ENCODE assay signal across 11 mouse cellular contexts in the genomic region with DNA sequence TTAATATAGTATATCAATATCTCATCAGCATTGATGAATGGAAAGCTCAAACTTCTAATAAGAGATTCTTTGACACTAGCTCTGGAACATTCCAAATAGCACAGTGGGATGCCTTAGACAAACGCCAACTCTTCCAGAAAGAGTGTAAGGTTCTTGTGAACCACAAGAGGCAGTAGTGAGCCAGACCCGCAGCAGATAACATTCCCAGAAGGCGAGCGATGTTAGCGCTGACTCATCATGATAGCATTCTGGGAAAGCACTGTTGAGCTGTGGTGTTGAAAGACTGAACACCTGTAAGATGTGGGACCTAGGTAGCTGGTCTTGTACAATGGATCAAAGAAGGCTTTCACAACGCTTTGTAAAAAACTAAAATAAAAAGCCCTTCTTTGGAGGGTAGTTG.
DNase-seq lines count a peak whose midpoint lies in the region; TF ChIP-seq lines count a peak whose summit lies in the region.
"Had no signal": no experiment of that assay in that cellular context is flagged by ENCODE, and none has a peak within 500 bp of the region (broad histone marks: within the 10 kb centered on the region; RNA-seq: fewer than 3 reads in every experiment).

No protein-coding gene starts in this region.

- DNase-seq in gastrocnemius, adult 2 months = no peak
- DNase-seq in gastrocnemius, postnatal 36 days = no peak
- DNase-seq in left cerebral cortex, postnatal 14 days (ENCODE audit: low spot score in 2 of 2) = peak; percentile 33 to 54
- DNase-seq in left cerebral cortex, postnatal 4 days = no peak
- peak; percentile 80 for DNase-seq in ZHBTc4 (ENCODE audit: low read depth, low spot score)
- no peak for DNase-seq in frontal cortex, postnatal 10 days (ENCODE audit: low spot score in 2 of 2)
- no peak for DNase-seq in Muller cell, postnatal 12 days (ENCODE audit: inconsistent ontology term)
- DNase-seq: adrenal gland, adult 8-10 months; cerebellum, adult 11-12 months had no signal

- no peak for TF ChIP-seq POLR2A in ES-Bruce4 (IDR thresholded peaks at IDR 0.05; ENCODE audit: insufficient read depth, low read length)

- no peaks in the 10 kb centered on the region for H3K4me1 ChIP-seq in ES-Bruce4 (ENCODE audit: control insufficient read depth, insufficient read depth, low read length)
- H3K4me1 ChIP-seq: limb, embryonic 12.5 days had no signal

- intact Hi-C loops in gastrocnemius, adult 2 months (cut with DNase I) = no loop called here
- intact Hi-C loops in gastrocnemius, postnatal 36 days (cut with DNase I) = no loop called here
- intact Hi-C loops in left cerebral cortex, postnatal 14 days (cut with DNase I) = no loop called here
- intact Hi-C loops in left cerebral cortex, postnatal 4 days (cut with DNase I) = no loop called here

- H3K27me3 ChIP-seq in ES-Bruce4 (ENCODE audit: control insufficient read depth, insufficient read depth, low read length, poor library complexity, severe bottlenecking) = no peaks in the 10 kb centered on the region
- H3K27me3 ChIP-seq: limb, embryonic 12.5 days had no signal

- TF ChIP-seq EP300 in ES-Bruce4 (IDR thresholded peaks at IDR 0.05; ENCODE audit: insufficient read depth, low read depth, low read length) = no peak

- H3K9me3 ChIP-seq in ES-Bruce4 (replicated peaks; ENCODE audit: control insufficient read depth, insufficient read depth, low read length, poor library complexity, severe bottlenecking) = no peaks in the 10 kb centered on the region; the same call in 1 of the 2 replicates
- H3K9me3 ChIP-seq: limb, embryonic 12.5 days had no signal

- H3K36me3 ChIP-seq in ES-Bruce4 (ENCODE audit: control insufficient read depth, insufficient read depth, low read length, poor library complexity, severe bottlenecking) = no peaks in the 10 kb centered on the region
- H3K36me3 ChIP-seq: limb, embryonic 12.5 days had no signal

- no peak overlapping the region for H3K9ac ChIP-seq in ES-Bruce4 (ENCODE audit: low read depth, poor library complexity, severe bottlenecking)
- H3K9ac ChIP-seq: limb, embryonic 12.5 days had no signal

- TF ChIP-seq CTCF in gastrocnemius, adult 2 months (IDR thresholded peaks at IDR 0.05) = peak; percentile 46
- peak; percentile 53 for TF ChIP-seq CTCF in ES-Bruce4 (IDR thresholded peaks at IDR 0.05; ENCODE audit: low read depth, low read length)

- no peak overlapping the region for H3K4me3 ChIP-seq in gastrocnemius, adult 2 months
- H3K4me3 ChIP-seq in ES-Bruce4 (ENCODE audit: low read depth, low read length) = no peak overlapping the region
- H3K4me3 ChIP-seq: limb, embryonic 12.5 days had no signal

- H3K27ac ChIP-seq in gastrocnemius, adult 2 months = no peak overlapping the region
- H3K27ac ChIP-seq in ES-Bruce4 (ENCODE audit: insufficient read depth, low read length) = no peak overlapping the region
- H3K27ac ChIP-seq: limb, embryonic 12.5 days had no signal

Comparison
In these comparisons a context has a peak if more than half of its experiments do, and no peak if none do; other contexts are left out.
1. DNase-seq: peak in left cerebral cortex, postnatal 14 days (2 of 2) and ZHBTc4 (single experiment); none in gastrocnemius, adult 2 months (single experiment), gastrocnemius, postnatal 36 days (0 of 2), left cerebral cortex, postnatal 4 days (single experiment), frontal cortex, postnatal 10 days (0 of 2) and Muller cell, postnatal 12 days (single experiment).